Mouse (Mus musculus): ENCODE measurements around the gene Sult1e1.

- TF ChIP-seq MYOD1 (IDR thresholded peaks at IDR 0.05; ENCODE audit: control insufficient read depth in 1 of 3, insufficient read length in 2 of 3, low read depth in 2 of 3) (no peak), POLR2AphosphoS2 (IDR thresholded peaks at IDR 0.05; ENCODE audit: insufficient read length, low read depth) (no peak), POLR2A (IDR thresholded peaks at IDR 0.05; ENCODE audit: insufficient read length, low read depth) (no peak)
Observed at GRCm38 (mm10) chr5:87535994-87536644, 55.3 kb downstream of the Sult1e1 start.
